Mouse (Mus musculus): ENCODE results near the gene Cox7a2.

The Cox7a2 gene

DNA sequence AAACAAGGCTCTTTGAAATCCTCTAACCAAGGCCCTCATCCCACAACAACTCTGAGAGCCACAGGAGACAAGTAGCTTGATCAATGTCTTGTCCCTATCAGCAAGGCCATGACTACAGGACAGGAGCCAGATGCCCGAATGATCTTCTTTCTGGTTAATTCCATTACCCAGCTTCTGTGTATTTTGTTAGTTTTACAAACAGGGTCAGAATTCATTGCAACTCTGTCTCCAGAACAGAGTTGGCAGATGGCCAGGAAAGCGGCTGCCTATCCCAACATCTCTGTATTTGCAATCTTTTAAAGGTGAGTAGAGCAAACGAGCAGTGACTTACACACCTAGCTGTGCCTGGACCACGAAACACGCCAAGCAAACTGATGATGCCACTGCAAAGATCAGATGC is 29.4 kb downstream of the Cox7a2 start:
- DNase-seq, result no peak

GRCm38 (mm10) chr9:79723090-79723489 is 36.6 kb downstream of the Cox7a2 start:
- DNase-seq, result no peak

GRCm38 (mm10) chr9:79721056-79721455 is 38.6 kb downstream of the Cox7a2 start:
- DNase-seq, result no peak

DNA sequence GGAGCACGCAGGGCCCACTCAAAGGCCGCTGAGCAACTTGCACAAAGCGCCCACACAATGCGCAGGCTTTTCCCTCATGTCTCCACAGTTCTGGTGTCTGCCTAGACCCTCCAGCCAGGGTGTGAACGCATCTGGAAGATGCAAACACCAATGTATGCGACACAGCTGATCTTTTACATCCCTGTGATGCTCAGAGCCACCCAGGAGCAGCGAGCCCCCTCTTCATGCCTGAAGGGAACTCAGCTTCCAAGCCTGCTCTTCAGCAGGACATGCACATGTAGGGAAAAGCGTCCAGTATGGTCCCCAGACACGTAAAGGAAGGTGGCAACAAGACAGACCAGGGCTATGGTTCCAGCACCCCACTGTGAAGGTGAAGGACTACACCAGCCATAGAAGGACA is 39.5 kb downstream of the Cox7a2 start:
- DNase-seq, result no peak

GRCm38 (mm10) chr9:79719451-79719850 is 40.2 kb downstream of the Cox7a2 start:
- no peak for DNase-seq

DNA sequence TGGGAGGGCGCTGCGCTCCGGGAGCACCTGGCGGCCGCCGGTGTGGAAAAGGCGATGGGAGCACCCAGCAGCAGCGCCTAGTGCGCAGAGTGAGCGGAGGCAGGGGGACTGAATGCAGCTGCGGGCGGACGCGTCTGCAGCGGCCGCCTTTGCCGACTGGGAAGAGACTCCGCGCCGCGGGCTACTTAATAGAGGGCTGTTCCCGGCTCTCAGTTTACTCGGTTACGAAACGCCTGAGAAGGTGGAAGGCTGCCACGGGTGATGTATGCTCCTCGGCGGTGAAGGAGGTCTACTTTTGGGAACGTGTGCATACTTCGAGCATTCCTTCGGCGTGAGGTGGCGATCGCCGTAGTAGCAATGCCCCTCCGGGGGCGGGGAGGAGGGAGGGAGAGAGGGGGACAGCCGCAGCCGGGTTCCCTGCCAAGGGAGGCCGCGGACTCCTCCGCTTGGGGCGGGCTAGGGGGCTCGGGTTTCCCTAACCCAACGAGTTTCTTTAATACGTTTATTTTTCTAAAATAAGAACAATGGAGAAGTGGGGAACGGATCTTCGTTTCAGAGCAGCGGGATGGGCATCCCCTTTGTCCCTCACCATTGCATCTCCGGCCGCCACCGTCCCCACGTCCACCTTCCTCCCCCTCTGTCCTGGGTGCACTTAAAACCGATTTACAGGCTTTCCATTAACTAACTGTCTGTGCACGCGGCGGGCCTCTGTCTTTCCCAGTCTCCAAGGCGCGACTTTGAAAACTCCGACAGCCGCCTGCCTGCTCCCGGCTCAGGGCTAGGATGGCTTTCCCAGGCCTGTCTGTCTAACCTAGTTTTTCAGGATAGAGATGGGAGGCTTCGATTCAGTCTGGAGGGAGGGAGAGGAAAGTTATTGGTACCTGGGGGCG is 41.0 kb downstream of the Cox7a2 start, which contains the start of gene Col12a1:
TSS of gene Col12a1 (minus strand) at position 351 of the 890 bp plus-strand sequence.
- DNase-seq, result no peak

- no peak for DNase-seq
Observed at GRCm38 (mm10) chr9:79717836-79718475, 41.7 kb downstream of the Cox7a2 start.

- DNase-seq, result no peak
Observed at GRCm38 (mm10) chr9:79716909-79717835, 42.5 kb downstream of the Cox7a2 start.

DNA sequence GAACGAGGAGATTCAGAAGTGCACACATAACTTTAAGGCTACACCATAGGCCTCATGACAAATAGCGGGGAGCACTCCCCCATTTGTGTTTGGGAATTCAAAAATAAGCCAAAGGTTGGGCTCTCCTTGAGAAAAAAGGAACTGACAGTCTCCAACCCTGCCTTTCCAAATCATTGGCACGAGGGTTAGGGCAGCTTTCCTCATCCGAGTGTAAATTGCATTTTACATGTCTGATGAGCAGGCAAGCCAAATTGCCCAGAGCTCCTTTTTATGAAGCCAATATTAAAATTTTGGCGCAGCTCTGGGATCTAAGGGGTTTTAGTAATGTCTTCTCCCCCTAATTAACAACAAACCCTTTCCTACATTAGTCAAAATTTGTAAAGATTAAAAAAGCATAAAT is 43.2 kb downstream of the Cox7a2 start:
- DNase-seq, result no peak

DNA sequence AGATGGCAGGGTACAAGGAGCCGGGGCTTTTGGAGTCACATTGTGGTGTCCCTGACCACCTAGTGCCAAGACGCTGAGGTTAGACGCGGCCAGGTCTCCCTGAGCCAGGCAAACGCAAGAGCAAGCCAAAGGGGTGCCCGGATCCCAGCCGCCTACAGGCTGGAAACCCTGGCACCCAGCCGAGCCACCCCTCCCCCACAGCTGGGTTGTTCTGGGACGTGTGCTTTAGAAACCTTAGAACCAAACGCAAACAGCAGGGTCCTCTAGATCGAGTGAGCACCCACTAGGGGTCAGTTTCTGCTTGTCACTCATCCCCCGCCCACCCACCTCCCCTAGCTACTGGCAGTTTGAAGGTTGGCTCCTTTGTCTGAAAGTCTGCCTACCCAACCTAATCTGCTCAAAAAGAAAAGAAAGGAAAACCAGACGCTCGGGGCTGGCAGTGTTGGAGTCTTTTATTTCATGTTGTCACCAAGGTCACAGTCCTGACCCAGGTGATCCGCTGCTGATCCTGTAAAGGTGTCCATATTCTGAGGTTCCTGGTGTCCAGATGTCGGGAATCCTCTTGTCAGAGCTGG is 45.1 kb downstream of the Cox7a2 start:
- DNase-seq, result peak; percentile 65

All from kidney, adult 11 months (tissue).